Mouse (Mus musculus) liver, adult 2 months (tissue): Measurements from ENCODE around the gene Gm49337.

Experiments
- CTCF ChIP-seq: fragments of 200-500 bp; IDR thresholded peaks from 2 replicates; pipeline ENCODE4 v1.5.1; 2011; ENCODE audit warnings: low read depth, low read length, control low read depth
- POLR2A ChIP-seq: fragments of 200-500 bp; IDR thresholded peaks from 2 replicates; pipeline ENCODE4 v1.6.1; 2011; ENCODE audit warnings: low read length, control low read depth; ENCODE audit not compliant: insufficient read depth; ENCODE audit errors: extremely low read depth

GRCm38 (mm10) chr4:116193583-116194383, 20.6 kb downstream of the Gm49337 start:
- TF ChIP-seq POLR2A (no peak), CTCF (no peak)
